Mouse (Mus musculus) CH12.LX (cell line): ENCODE results near the gene Dnah17. TPM values are rescaled to one million over a fixed set of nuclear protein-coding genes. Genes with fewer than 3 reads are reported as not detected.

Source experiments
- DNase-seq: peaks from one replicate; pipeline ENCODE4 v3.0.0-alpha.2; 2013; ENCODE audit errors: extremely low read depth
- H3K27ac ChIP-seq: 2 replicates; pipeline ENCODE4 v1.5.1; 2012; ENCODE audit warnings: low read depth, mild to moderate bottlenecking, control low read depth, moderate library complexity; ENCODE audit not compliant: insufficient read depth
- H3K27me3 ChIP-seq: replicated peaks from 2 replicates; pipeline ENCODE3; 2012; ENCODE audit warnings: inconsistent platforms
- H3K36me3 ChIP-seq, 2 experiments: replicated peaks in 1 of 2; 2 replicates each; pipeline versions ENCODE3 to v1.6.1; 2012; ENCODE audit warnings: inconsistent platforms in 1 of 2, low read length in 1 of 2, mild to moderate bottlenecking in 1 of 2, mixed read lengths in 1 of 2, moderate library complexity in 1 of 2; ENCODE audit not compliant: control insufficient read depth in 1 of 2, insufficient read depth in 1 of 2
- H3K4me1 ChIP-seq, 2 experiments: 2 replicates each; pipeline ENCODE4 v1.6.1; 2012; ENCODE audit warnings: inconsistent platforms in 1 of 2, moderate library complexity in 1 of 2; ENCODE audit not compliant: insufficient read depth in 2 of 2, control insufficient read depth in 1 of 2
- H3K4me2 ChIP-seq: 2 replicates; pipeline ENCODE4 v1.6.1; 2012; ENCODE audit warnings: low read depth, mild to moderate bottlenecking, control low read depth; ENCODE audit not compliant: poor library complexity, insufficient read depth, severe bottlenecking
- H3K4me3 ChIP-seq, 3 experiments: fragments of 150-350 bp in 1 of 3; sonication (generic) in 1 of 3; replicated peaks in 1 of 3; 2 replicates each; pipeline versions ENCODE3 to v1.5.1; 2011 to 2012; ENCODE audit warnings: low read depth in 2 of 3, low read length in 2 of 3, mild to moderate bottlenecking in 2 of 3, moderate library complexity in 2 of 3, control low read depth in 1 of 3, improper control_type of control experiment in 1 of 3, inconsistent platforms in 1 of 3, mixed read lengths in 1 of 3; ENCODE audit not compliant: poor library complexity in 1 of 3
- H3K79me2 ChIP-seq: replicated peaks from 2 replicates; pipeline ENCODE4 v1.6.1; 2012; ENCODE audit warnings: mild to moderate bottlenecking, moderate library complexity; ENCODE audit not compliant: control insufficient read depth, poor library complexity, insufficient read depth, severe bottlenecking; ENCODE audit errors: extremely low read depth
- H3K9ac ChIP-seq: 2 replicates; pipeline ENCODE4 v1.6.1; 2012; ENCODE audit warnings: low read depth, mild to moderate bottlenecking, control low read depth, moderate library complexity; ENCODE audit not compliant: insufficient read depth
- H3K9me3 ChIP-seq: replicated peaks from 2 replicates; pipeline ENCODE3; 2012; ENCODE audit warnings: low read length, inconsistent platforms, mixed read lengths
- BHLHE40 ChIP-seq: IDR thresholded peaks from 2 replicates; pipeline ENCODE4 v1.6.1; 2011; ENCODE audit warnings: mild to moderate bottlenecking, low read depth, low read length, improper control_type of control experiment
- CHD2 ChIP-seq: IDR thresholded peaks from 2 replicates; pipeline ENCODE4 v1.6.1; 2011; ENCODE audit warnings: low read length, improper control_type of control experiment
- E2F4 ChIP-seq: IDR thresholded peaks from 2 replicates; pipeline ENCODE4 v1.6.1; 2011; ENCODE audit warnings: low read depth, low read length, improper control_type of control experiment; ENCODE audit not compliant: insufficient replicate concordance
- ELF1 ChIP-seq: IDR thresholded peaks from 2 replicates; pipeline ENCODE4 v1.6.1; 2014; ENCODE audit warnings: low read depth, mild to moderate bottlenecking, inconsistent platforms, low read length, improper control_type of control experiment
- ETS1 ChIP-seq: conservative IDR thresholded peaks from 2 replicates; pipeline ENCODE4 v1.6.1; 2012; ENCODE audit warnings: low read depth, mild to moderate bottlenecking, inconsistent platforms, low read length, improper control_type of control experiment, moderate library complexity
- MEF2A ChIP-seq: IDR thresholded peaks from 2 replicates; pipeline ENCODE4 v1.6.1; 2014; ENCODE audit warnings: low read depth, mild to moderate bottlenecking, inconsistent platforms, low read length, improper control_type of control experiment, borderline replicate concordance
- NRF1 ChIP-seq: IDR thresholded peaks from 2 replicates; pipeline ENCODE4 v1.6.1; 2014; ENCODE audit warnings: low read depth, mild to moderate bottlenecking, inconsistent platforms, low read length, improper control_type of control experiment, moderate library complexity
- POLR2A ChIP-seq: IDR thresholded peaks from 2 replicates; pipeline ENCODE4 v1.6.1; 2011; ENCODE audit warnings: low read depth, mild to moderate bottlenecking, improper control_type of control experiment, low read length
- POLR2AphosphoS2 ChIP-seq: IDR thresholded peaks from 2 replicates; pipeline ENCODE4 v1.6.1; 2011; ENCODE audit warnings: low read depth, low read length, improper control_type of control experiment
- RAD21 ChIP-seq: IDR thresholded peaks from 2 replicates; pipeline ENCODE4 v1.6.1; 2011; ENCODE audit warnings: low read depth, mild to moderate bottlenecking, low read length, improper control_type of control experiment, moderate library complexity
- RCOR1 ChIP-seq: conservative IDR thresholded peaks from 2 replicates; pipeline ENCODE4 v1.6.1; 2012; ENCODE audit warnings: low read depth, mild to moderate bottlenecking, inconsistent platforms, low read length, improper control_type of control experiment
- TCF12 ChIP-seq: IDR thresholded peaks from 2 replicates; pipeline ENCODE4 v1.6.1; 2014; ENCODE audit warnings: low read depth, mild to moderate bottlenecking, inconsistent platforms, low read length, improper control_type of control experiment
- UBTF ChIP-seq: IDR thresholded peaks from 2 replicates; pipeline ENCODE4 v1.6.1; 2012; ENCODE audit warnings: low read depth, mild to moderate bottlenecking, inconsistent platforms, low read length, improper control_type of control experiment, moderate library complexity
- ZC3H11A ChIP-seq: IDR thresholded peaks from 2 replicates; pipeline ENCODE4 v1.6.1; 2012; ENCODE audit warnings: low read depth, mild to moderate bottlenecking, inconsistent platforms, low read length, improper control_type of control experiment
- ZNF384 ChIP-seq: IDR thresholded peaks from 2 replicates; pipeline ENCODE4 v1.6.1; 2012; ENCODE audit warnings: low read depth, low read length, improper control_type of control experiment, inconsistent platforms
- dilution Hi-C: fragments of 300-500 bp; cut with MboI; formaldehyde crosslinking; loops from 2 replicates; pipeline ENCODE4 v1.14.3; 2020; ENCODE audit warnings: low sequenced_read_pairs; ENCODE audit not compliant: extremely low pct_unique_long_range_greater_than_20kb, extremely low pct_ligation_motif_present
- in situ Hi-C: fragments of 300-500 bp; cut with MboI; formaldehyde crosslinking; loops from 3 replicates; pipeline ENCODE4 v1.14.3; 2019; ENCODE audit warnings: low sequenced_read_pairs, low pct_ligation_motif_present, low pct_unique_long_range_greater_than_20kb, mixed read lengths
- polyA plus RNA-seq: library from polyadenylated mRNA; unstranded; fragments of >175 nt; gene quantifications from 2 replicates; pipeline ENCODE4 v1.2.1, GENCODE M21; 2012; ENCODE audit warnings: low read depth; ENCODE audit not compliant: insufficient read length
- total RNA-seq, 2 experiments: library from RNA; depleted of rRNA; stranded (reverse); fragments of 300-350 nt in 1 of 2; fragments of >200 nt in 1 of 2; gene quantifications; 2 replicates each; pipeline ENCODE4 v1.2.3; 2012 to 2014

Dnah17 gene
- total and polyA plus RNA-seq, 3 experiments = 0.08 to 0.23 TPM; not detected in 1

GRCm38 (mm10) chr11:118049641-118050040 lies 80.8 kb downstream of the Dnah17 start:
- DNase-seq = no peak
- Histone ChIP-seq H3K9ac (no peak overlapping the region), H3K9me3 (peaks cover 25% of the 10 kb centered on the region), H3K4me3 (no peak overlapping the region), H3K27me3 (peaks cover 57% of the 10 kb centered on the region), H3K4me2 (no peak overlapping the region), H3K4me1 (peaks cover 9 to 13% of the 10 kb centered on the region in 2 experiments), H3K27ac (no peak overlapping the region), H3K79me2 (no peaks in the 10 kb centered on the region), H3K36me3 (no peaks in the 10 kb centered on the region)
- dilution Hi-C loops (no loop called here), in situ Hi-C loops (no loop called here)
- TF ChIP-seq E2F4 (no peak), ZC3H11A (no peak), CHD2 (no peak), ETS1 (no peak), UBTF (no peak), POLR2A (no peak), POLR2AphosphoS2 (no peak), TCF12 (no peak), ELF1 (no peak)

GRCm38 (mm10) chr11:118043293-118043907 lies 87.0 kb downstream of the Dnah17 start:
- H3K79me2 ChIP-seq = no peaks in the 10 kb centered on the region
- dilution Hi-C loops = no loop called here
- no peaks in the 10 kb centered on the region for H3K36me3 ChIP-seq
- H3K27ac ChIP-seq = no peak overlapping the region
- peaks cover 28% of the 10 kb centered on the region for H3K9me3 ChIP-seq
- H3K27me3 ChIP-seq = peaks cover 41% of the 10 kb centered on the region
- no peak for TF ChIP-seq MEF2A
- peak; percentile 34; the same call in 1 of the 2 replicates for TF ChIP-seq BHLHE40
- in situ Hi-C loops = no loop called here
- H3K4me1 ChIP-seq = peaks cover 4 to 8% of the 10 kb centered on the region in 2 experiments; a peak in 3 of 4 replicates
- no peak for DNase-seq
- no peak overlapping the region for H3K9ac ChIP-seq
- no peak overlapping the region for H3K4me3 ChIP-seq
- no peak overlapping the region for H3K4me2 ChIP-seq

- peaks cover 25% of the 10 kb centered on the region for H3K9me3 ChIP-seq
- no peak overlapping the region for H3K4me2 ChIP-seq
- no peak overlapping the region for H3K9ac ChIP-seq
- no peak overlapping the region for H3K27ac ChIP-seq
- no peaks in the 10 kb centered on the region for H3K79me2 ChIP-seq
- no peaks in the 10 kb centered on the region for H3K36me3 ChIP-seq
- H3K4me1 ChIP-seq = peaks cover 4 to 8% of the 10 kb centered on the region in 2 experiments; a peak in 3 of 4 replicates
- no peak overlapping the region for H3K4me3 ChIP-seq
- dilution Hi-C loops (no loop called here), in situ Hi-C loops (no loop called here)
- TF ChIP-seq RAD21 = no peak
- TF ChIP-seq RCOR1 = no peak
- TF ChIP-seq ZNF384 = no peak
- no peak for TF ChIP-seq NRF1
- TF ChIP-seq ETS1 = no peak
- peaks cover 40% of the 10 kb centered on the region for H3K27me3 ChIP-seq
- no peak for DNase-seq
Observed at GRCm38 (mm10) chr11:118042791-118043190, 87.6 kb downstream of the Dnah17 start.
